Mouse (Mus musculus) olfactory bulb, adult 2 months (tissue): ENCODE measurements around the gene Slc25a22.

ENCODE experiments used
- CTCF ChIP-seq: fragments of 200-500 bp; IDR thresholded peaks from 2 replicates; pipeline ENCODE4 v1.5.1; 2012; ENCODE audit warnings: low read depth, mild to moderate bottlenecking, low read length, moderate library complexity; ENCODE audit not compliant: insufficient read depth
- POLR2A ChIP-seq: fragments of 200-500 bp; IDR thresholded peaks from 2 replicates; pipeline ENCODE4 v1.6.1; 2012; ENCODE audit warnings: mild to moderate bottlenecking, low read depth, low read length, moderate library complexity; ENCODE audit not compliant: insufficient read depth

GRCm38 (mm10) chr7:141469352-141469751 is 31.7 kb upstream of the Slc25a22 start:
- TF ChIP-seq POLR2A = no peak
- no peak for TF ChIP-seq CTCF
